Mouse (Mus musculus) embryo, embryonic 9.5 days (tissue): ENCODE results near the gene Rpl18a.

ENCODE experiments used
- DNase-seq: peaks from one replicate; pipeline ENCODE4 v3.0.0-alpha.2; 2017; ENCODE audit errors: extremely low spot score

Rpl18a gene

DNA sequence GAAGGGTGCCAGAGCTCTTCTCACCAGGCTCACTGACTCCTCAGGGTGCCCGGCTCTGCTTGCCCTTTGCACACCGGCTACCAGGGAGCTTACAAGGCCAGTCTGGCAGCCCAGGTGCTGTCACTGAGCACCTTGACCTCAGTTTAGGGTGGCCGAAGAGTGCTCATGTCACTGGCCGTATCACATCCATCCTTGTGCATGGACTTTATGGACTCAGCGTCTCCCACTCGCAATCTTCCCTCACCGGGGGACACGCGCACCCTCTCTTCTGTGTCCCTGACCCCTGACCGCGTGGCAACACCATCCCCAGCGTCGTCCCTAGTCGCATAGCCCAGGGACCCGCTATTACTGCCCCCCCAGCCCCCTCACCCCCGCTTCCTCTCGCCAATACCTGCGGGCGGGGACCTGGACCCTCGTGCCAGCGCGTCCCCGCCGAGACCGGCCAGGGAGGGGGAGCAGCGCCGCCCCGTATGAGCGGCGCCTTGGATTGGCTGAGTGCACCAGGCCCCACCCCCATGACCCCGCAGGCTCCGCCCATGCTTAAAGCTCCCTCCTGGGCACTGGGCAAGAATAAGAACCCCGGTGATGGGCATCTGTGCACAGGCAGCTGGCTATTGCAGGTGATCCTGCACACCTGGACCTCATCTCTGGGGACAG, 40.5 kb downstream of the Rpl18a start:
- no peak for DNase-seq

- DNase-seq, result no peak
These were observed 41.2 kb downstream of the Rpl18a start for GRCm38 (mm10) chr8:70856028-70856427.

DNA sequence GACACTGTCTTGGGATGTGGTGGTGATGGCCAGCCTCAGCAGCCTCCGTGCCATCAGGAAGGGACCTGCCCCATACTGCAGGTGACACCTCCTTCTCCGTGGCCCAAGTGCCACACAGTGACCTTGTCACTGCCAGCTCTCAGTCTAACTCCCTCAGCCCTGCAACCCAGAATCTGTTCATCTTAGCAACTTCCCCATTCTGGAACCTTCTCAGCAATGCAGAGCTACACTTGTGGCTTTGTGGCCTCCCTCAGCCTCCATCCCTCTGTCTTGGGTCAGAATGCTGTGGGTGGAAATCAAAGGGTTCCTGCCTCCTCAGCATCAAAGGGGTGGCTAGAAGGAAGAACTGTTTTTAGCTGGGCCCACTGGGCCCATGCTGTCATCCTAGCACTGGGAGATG, 43.3 kb downstream of the Rpl18a start:
- DNase-seq, result no peak

DNA sequence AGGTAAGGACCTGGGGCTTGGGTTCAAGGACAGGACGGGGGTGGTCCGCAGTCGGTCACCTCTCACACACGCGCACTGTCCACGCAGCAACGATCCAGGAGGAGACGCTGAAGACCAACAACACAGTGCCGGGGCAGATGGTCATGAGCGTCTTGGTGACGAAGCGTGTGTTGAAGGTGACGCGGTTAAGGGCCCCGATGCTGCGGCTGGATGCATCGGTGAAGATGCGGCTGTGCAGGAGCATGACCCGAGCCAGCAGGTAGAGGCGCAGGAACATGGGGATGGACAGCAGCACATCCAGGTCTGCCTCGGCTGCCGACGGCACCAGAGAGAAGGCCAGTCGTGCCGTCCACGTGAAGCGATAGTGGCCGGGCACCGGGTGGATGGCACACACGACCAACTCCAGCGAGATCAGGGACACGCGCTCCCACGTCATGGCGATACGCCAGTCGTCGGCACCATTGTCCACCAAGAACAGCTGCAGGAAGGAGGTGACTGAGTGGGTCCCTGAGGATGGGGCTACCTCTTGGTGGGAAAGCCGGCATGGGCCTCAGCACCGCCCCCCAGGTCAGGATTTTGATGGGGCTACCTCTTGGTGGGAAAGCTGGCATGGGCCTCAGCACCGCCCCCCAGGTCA, 44.5 kb downstream of the Rpl18a start:
- no peak for DNase-seq

DNA sequence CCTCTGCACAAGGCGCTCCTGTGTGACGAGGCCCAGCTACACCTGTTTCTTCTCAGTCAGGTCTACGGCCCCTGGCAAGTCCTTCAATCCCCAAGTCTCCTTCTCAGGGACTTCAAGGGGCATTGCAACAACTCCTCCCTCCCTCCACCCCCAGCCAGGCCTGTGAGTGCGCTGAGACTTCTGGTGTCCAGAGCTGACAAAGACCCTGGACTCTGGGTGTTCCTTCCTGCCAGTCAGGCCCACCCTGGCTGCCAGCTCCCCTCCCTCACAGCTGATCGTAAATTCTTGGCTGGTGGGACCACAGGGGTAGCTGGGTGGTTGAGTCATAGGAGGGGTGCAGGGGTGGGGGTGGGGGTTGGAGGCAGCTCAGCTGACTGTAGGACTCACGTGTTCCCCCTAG, 45.4 kb downstream of the Rpl18a start:
- no peak for DNase-seq

GRCm38 (mm10) chr8:70850947-70851346, 46.3 kb downstream of the Rpl18a start:
- no peak for DNase-seq

GRCm38 (mm10) chr8:70850132-70850845, 46.9 kb downstream of the Rpl18a start:
- DNase-seq, result no peak

DNA sequence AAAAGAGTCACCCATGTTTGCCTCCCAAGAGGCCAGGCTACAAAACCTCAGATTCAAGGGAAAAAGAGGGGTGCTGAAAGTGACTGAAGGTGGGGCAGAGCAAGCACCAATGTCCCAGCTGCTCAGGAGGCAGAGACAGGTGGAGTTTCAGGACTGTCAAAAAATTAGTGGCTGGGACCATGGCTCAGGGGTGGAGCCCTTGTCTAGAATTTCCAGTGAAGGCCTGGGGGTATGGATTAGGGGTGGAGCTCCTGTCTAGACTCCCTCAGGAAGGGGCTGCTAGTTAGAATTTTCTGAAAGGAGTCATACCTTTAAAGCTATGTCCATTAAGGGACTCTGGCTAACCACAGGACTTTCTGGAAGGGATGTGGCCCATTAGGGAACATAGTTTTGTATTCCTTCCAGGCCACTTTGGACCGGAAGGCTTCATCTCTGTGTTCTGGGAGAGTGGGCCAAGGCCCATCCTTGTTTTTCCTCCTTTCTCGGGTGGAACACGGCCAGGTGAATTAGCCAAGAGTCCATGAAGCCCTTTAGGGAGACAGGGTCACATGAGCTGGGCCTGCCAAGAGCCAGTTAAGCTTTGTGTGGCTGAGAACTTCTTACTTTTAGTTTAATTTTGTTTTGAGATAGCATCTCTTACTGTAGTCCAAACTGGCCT, 47.8 kb downstream of the Rpl18a start:
- no peak for DNase-seq

DNA sequence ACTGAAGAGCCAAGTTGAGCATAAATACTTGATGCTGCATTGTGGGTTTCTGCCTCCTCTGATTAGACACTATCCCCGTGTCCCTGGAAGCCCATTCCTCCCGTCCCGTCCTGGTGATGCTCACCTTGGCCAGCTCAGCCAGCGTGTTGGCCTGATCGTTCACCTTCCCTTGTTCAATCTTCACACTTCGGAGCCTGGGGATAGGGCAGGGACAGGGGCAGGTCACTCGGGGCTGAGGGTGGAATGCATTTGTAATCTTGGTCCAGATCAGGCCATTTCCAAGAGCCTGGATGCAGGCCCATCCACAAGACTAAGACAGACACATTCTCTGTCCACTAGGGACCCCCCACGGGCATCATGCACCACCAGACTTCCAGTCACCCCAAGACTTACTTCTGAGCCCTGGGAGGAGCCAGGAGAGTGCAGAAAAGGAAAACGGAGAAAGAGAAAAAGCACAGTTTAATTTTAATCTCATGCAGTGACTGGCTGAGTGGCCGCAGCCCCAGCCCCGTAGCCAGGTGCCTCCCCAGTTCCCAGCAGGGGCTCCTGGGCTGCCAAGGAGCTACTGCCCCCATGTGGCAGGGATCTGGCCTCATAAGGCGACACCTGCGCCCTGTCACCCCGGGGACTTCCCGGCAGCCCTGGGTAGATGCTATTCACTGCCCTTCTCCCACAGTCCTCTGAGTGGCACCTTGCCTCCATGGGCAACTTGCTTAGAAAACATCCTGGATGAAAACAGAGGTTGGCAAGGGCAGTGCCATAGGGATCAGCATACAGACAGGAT, 50.6 kb downstream of the Rpl18a start:
- DNase-seq, result no peak

- DNase-seq, result no peak
These were observed 52.1 kb downstream of the Rpl18a start for GRCm38 (mm10) chr8:70845108-70845507.
